Mouse (Mus musculus) kidney, embryonic 16.5 days (tissue): ENCODE results near the gene Gm27029. TPM values are rescaled to one million over a fixed set of nuclear protein-coding genes. Genes with fewer than 3 reads are reported as not detected.
"Not testable (repeated sequence)": the region's sequence is repeated elsewhere in the genome, so short reads cannot be mapped to it uniquely, and the experiment has no call there.

Source experiments
- ATAC-seq: fragments of 200-750 bp; cut with Nextera tagmentation; 2 replicates; pipeline ENCODE4 v1.8.0; 2017; ENCODE audit warnings: moderate TSS enrichment; ENCODE audit not compliant: low FRiP score, low TSS enrichment
- H3K27ac ChIP-seq: fragments of 300-500 bp; sonication (generic); 2 replicates; pipeline ENCODE4 v1.5.1; 2014; ENCODE audit warnings: low read length
- H3K27me3 ChIP-seq: fragments of 300-500 bp; sonication (generic); 2 replicates; pipeline ENCODE4 v1.6.1; 2014; ENCODE audit warnings: low read length, control low read depth, mixed read lengths; ENCODE audit not compliant: insufficient read depth
- H3K36me3 ChIP-seq: fragments of 300-500 bp; sonication (generic); 2 replicates; pipeline ENCODE4 v1.6.1; 2014; ENCODE audit warnings: low read length, control low read depth, mixed read lengths; ENCODE audit not compliant: insufficient read depth
- H3K4me1 ChIP-seq: fragments of 300-500 bp; sonication (generic); 2 replicates; pipeline ENCODE4 v1.6.1; 2014; ENCODE audit warnings: low read length, control low read depth, mixed read lengths; ENCODE audit not compliant: insufficient read depth
- H3K4me2 ChIP-seq: fragments of 300-500 bp; sonication (generic); replicated peaks from 2 replicates; pipeline ENCODE4 v1.6.1; 2014; ENCODE audit warnings: low read depth, low read length
- H3K4me3 ChIP-seq: fragments of 300-500 bp; sonication (generic); 2 replicates; pipeline ENCODE4 v1.5.1; 2014; ENCODE audit warnings: mild to moderate bottlenecking, low read length
- H3K9ac ChIP-seq: fragments of 300-500 bp; sonication (generic); replicated peaks from 2 replicates; pipeline ENCODE4 v1.6.1; 2014; ENCODE audit warnings: low read length
- H3K9me3 ChIP-seq: fragments of 300-500 bp; sonication (generic); 2 replicates; pipeline ENCODE4 v1.6.1; 2016; ENCODE audit warnings: low read length, control low read depth
- WGBS: fragments of 180-500 bp; shearing (Covaris S2); extraction: QIAGEN DNeasy Blood & Tissue Kit; methylation state at CpG from one replicate; pipeline ENCODE4 v1.1.7; 2014; 5-methylcytosine and 5-hydroxymethylcytosine counted together
- polyA plus RNA-seq: library from polyadenylated mRNA; unstranded; fragments of >200 nt; fragmentation: Nextera tagmentation; extraction: Ambion mirVana; gene quantifications from 2 replicates; pipeline ENCODE4 v1.2.1, GENCODE M21; 2015

The Gm27029 gene
- polyA plus RNA-seq, 1 experiment from 2014 or later = 10.0 TPM

DNA sequence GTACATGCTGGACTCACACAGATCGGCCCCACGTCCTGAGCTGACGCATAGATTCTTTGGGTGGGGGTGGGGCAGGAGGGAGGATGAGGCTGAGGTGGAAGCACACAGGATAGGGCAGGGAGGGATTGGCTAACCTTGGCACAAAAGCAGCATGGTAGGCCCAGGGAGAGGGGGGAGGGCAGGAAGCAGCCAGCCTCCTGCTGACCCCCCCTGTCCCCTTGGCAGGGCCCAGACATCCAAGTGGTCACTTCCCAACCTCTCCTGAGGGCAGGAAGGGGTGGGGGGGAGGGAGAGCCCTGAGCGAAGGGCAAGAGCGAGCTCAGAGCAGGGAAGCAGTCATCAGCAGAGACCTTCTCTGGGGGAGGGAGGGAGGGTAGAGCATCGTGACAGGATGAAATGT is 35.1 kb upstream of the Gm27029 start:
- no peak overlapping the region for H3K4me3 ChIP-seq
- H3K4me1 ChIP-seq = peaks cover 40% of the 10 kb centered on the region
- no peaks in the 10 kb centered on the region for H3K27me3 ChIP-seq
- H3K4me2 ChIP-seq = no peak overlapping the region
- ATAC-seq = peak; percentile 10; the same call in 1 of the 2 replicates
- no peak overlapping the region for H3K9ac ChIP-seq
- peaks cover 23% of the 10 kb centered on the region for H3K36me3 ChIP-seq
- 31% methylated on average over 6 of the region's 6 CpGs for WGBS
- H3K27ac ChIP-seq = no peak overlapping the region
- no peaks in the 10 kb centered on the region for H3K9me3 ChIP-seq

- 88% methylated on average over 12 of the region's 12 CpGs for WGBS
- H3K27ac ChIP-seq = no peak overlapping the region
- no peaks in the 10 kb centered on the region for H3K9me3 ChIP-seq
- H3K36me3 ChIP-seq = peaks cover 23% of the 10 kb centered on the region
- H3K27me3 ChIP-seq = no peaks in the 10 kb centered on the region
- ATAC-seq = no peak
- H3K4me2 ChIP-seq = no peak overlapping the region
- H3K4me3 ChIP-seq = no peak overlapping the region
- no peak overlapping the region for H3K9ac ChIP-seq
- H3K4me1 ChIP-seq = peaks cover 31% of the 10 kb centered on the region
Measured at GRCm38 (mm10) chr11:101458217-101458616, 33.6 kb upstream of the Gm27029 start.

DNA sequence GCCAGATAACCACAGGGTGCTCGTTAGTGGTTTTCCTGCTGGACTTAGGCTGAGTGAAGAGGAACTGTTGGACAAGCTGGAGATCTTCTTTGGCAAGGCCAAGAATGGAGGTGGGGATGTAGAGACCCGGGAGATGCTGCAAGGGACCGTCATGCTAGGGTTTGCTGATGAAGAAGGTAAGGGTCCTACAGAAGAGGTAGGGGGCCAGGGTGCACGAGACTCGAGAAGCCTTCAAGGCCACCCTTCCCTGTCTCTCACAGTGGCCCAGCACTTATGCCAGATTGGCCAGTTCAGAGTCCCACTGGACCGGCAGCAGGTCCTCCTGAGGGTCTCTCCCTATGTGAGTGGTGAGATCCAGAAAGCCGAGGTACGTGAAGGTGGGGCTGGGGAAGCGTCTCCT is 33.0 kb upstream of the Gm27029 start:
- Histone ChIP-seq H3K9me3 (no peaks in the 10 kb centered on the region), H3K4me2 (no peak overlapping the region), H3K4me1 (peaks cover 25% of the 10 kb centered on the region), H3K27ac (no peak overlapping the region), H3K4me3 (no peak overlapping the region), H3K9ac (no peak overlapping the region), H3K36me3 (peaks cover 23% of the 10 kb centered on the region), H3K27me3 (no peaks in the 10 kb centered on the region)
- ATAC-seq = no peak
- 91% methylated on average over 9 of the region's 9 CpGs for WGBS

DNA sequence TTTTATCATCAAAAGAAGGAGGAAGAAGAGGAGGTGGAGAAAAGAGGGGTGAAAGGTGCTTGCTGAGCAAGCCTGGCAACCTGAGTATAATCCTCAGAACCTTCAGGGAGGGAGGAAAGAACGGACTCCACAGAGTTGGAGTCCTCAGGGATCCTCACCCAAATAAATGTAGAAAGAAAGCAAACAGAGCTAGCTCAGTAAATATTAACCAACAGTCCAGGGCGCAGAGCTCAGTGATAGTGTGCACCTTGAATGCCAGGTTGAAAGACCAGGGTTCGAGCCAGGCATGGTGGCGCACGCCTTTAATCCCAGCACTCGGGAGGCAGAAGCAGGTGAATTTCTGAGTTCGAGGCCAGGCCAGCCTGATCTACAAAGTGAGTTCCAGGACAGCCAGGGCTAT is 31.0 kb upstream of the Gm27029 start:
- 82% methylated on average over 7 of the region's 7 CpGs for WGBS

DNA sequence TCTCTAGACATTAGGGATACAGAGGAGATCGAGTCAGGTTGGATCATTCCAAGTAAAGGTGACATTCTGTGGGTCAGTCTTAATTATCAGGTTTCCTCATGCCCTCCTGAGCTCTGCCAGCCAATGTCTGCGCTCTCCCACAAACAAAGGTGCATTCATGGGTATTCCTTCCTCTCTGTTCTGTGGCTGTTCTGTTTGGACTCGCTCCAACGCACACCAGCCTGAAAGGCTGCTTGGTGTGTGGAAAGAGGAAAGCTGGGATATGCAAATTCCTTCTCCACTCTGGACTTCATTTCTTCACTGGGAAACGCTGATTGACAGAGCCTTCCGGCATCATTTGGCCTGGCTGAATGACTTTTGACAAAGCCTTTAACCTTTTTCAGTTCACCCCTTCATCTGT is 30.1 kb upstream of the Gm27029 start:
- Histone ChIP-seq H3K27me3 (no peaks in the 10 kb centered on the region), H3K9ac (no peak overlapping the region), H3K4me1 (peaks cover 14% of the 10 kb centered on the region), H3K4me3 (no peak overlapping the region), H3K4me2 (no peak overlapping the region), H3K36me3 (peaks cover 13% of the 10 kb centered on the region), H3K9me3 (no peaks in the 10 kb centered on the region), H3K27ac (peak overlapping the region; percentile 57)
- ATAC-seq = peak; percentile 29; the same call in 1 of the 2 replicates
- WGBS = 47% methylated on average over 6 of the region's 6 CpGs

More for the DNA sequence above, 31.0 kb upstream of the Gm27029 start:
- H3K4me3 ChIP-seq = no peak overlapping the region
- H3K9me3 ChIP-seq = no peaks in the 10 kb centered on the region
- H3K4me1 ChIP-seq = peaks cover 18% of the 10 kb centered on the region
- peaks cover 18% of the 10 kb centered on the region for H3K36me3 ChIP-seq
- H3K27ac ChIP-seq = peak overlapping the region; percentile 57; the same call in 1 of the 2 replicates
- ATAC-seq = no peak
- no peak overlapping the region for H3K4me2 ChIP-seq
- H3K9ac ChIP-seq = no peak overlapping the region
- no peaks in the 10 kb centered on the region for H3K27me3 ChIP-seq

DNA sequence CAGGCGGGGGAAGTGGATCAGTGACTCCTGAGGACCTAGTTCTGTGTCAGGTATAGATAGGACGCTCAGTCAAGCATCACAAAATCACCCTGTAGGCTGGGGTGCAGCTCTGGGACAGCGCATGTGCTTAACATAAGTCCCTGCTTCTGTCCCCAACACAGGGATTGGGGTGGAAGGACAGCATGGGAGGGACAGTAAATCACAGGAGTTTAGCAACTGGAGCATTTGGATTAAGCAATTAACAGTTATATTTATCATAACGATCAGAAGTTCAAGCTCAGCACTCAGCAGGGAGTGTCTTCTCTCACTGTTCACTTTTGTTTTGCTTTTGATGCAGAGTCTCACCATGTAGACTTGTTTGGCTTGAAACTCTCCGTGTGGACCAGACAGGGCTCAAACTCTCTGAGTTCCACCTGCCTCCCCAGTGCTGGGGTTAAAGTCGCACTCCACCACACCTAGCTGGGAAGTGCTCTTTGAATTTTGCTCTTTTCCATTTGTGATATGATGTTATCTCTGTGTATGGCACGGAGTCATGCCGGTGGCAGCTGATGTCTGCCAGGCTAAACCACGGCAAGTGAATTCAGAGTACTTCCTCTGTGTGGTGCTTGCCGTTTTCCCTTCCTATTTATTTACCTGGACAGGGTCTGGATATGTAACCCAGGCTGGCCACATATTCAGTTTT is 27.6 kb upstream of the Gm27029 start:
- peaks cover 14% of the 10 kb centered on the region; the same call in 1 of the 2 replicates for H3K4me1 ChIP-seq
- no peaks in the 10 kb centered on the region for H3K9me3 ChIP-seq
- no peak for ATAC-seq
- 67% methylated on average over 10 of the region's 10 CpGs for WGBS
- H3K4me3 ChIP-seq = no peak overlapping the region
- no peak overlapping the region for H3K9ac ChIP-seq
- H3K27ac ChIP-seq = no peak overlapping the region
- H3K36me3 ChIP-seq = peaks cover 2% of the 10 kb centered on the region; the same call in 1 of the 2 replicates
- H3K4me2 ChIP-seq = no peak overlapping the region
- no peaks in the 10 kb centered on the region for H3K27me3 ChIP-seq

- Histone ChIP-seq H3K27me3 (no peaks in the 10 kb centered on the region), H3K9me3 (no peaks in the 10 kb centered on the region), H3K4me3 (no peak overlapping the region), H3K4me2 (no peak overlapping the region), H3K9ac (no peak overlapping the region), H3K4me1 (peaks cover 14% of the 10 kb centered on the region; the same call in 1 of the 2 replicates), H3K27ac (no peak overlapping the region), H3K36me3 (peaks cover under 1% of the 10 kb centered on the region; the same call in 1 of the 2 replicates)
- WGBS = 90% methylated on average over 10 of the region's 10 CpGs
- no peak for ATAC-seq
Measured at GRCm38 (mm10) chr11:101451536-101451935, 26.9 kb upstream of the Gm27029 start.

GRCm38 (mm10) chr11:101450394-101450793 is 25.8 kb upstream of the Gm27029 start:
- peaks cover 6% of the 10 kb centered on the region; the same call in 1 of the 2 replicates for H3K36me3 ChIP-seq
- peaks cover 14% of the 10 kb centered on the region; the same call in 1 of the 2 replicates for H3K4me1 ChIP-seq
- no peak overlapping the region for H3K27ac ChIP-seq
- H3K9me3 ChIP-seq = no peaks in the 10 kb centered on the region
- 90% methylated on average over 3 of the region's 3 CpGs for WGBS
- no peak for ATAC-seq
- no peaks in the 10 kb centered on the region for H3K27me3 ChIP-seq
- H3K4me3 ChIP-seq = no peak overlapping the region
- H3K9ac ChIP-seq = no peak overlapping the region
- H3K4me2 ChIP-seq = no peak overlapping the region

GRCm38 (mm10) chr11:101449596-101449995 is 25.0 kb upstream of the Gm27029 start:
- peaks cover 10% of the 10 kb centered on the region; the same call in 1 of the 2 replicates for H3K4me1 ChIP-seq
- not testable (repeated sequence) for H3K9me3 ChIP-seq, H3K4me3 ChIP-seq, H3K27me3 ChIP-seq, H3K9ac ChIP-seq, H3K27ac ChIP-seq, ATAC-seq, H3K4me2 ChIP-seq
- WGBS = 82% methylated on average over 4 of the region's 4 CpGs
- peaks cover 13% of the 10 kb centered on the region for H3K36me3 ChIP-seq

- Histone ChIP-seq H3K27me3 (no peaks in the 10 kb centered on the region), H3K9me3 (no peaks in the 10 kb centered on the region), H3K9ac (peak overlapping the region; percentile 68), H3K4me1 (peaks cover 13% of the 10 kb centered on the region), H3K27ac (no peak overlapping the region; the same call in 1 of the 2 replicates), H3K36me3 (peaks cover 20% of the 10 kb centered on the region), H3K4me3 (peak overlapping the region; percentile 54), H3K4me2 (peak overlapping the region; percentile 55)
- WGBS = 89% methylated on average over 4 of the region's 4 CpGs
- no peak for ATAC-seq
Measured at GRCm38 (mm10) chr11:101448899-101449298, 24.3 kb upstream of the Gm27029 start.
